In the genomic region with DNA sequence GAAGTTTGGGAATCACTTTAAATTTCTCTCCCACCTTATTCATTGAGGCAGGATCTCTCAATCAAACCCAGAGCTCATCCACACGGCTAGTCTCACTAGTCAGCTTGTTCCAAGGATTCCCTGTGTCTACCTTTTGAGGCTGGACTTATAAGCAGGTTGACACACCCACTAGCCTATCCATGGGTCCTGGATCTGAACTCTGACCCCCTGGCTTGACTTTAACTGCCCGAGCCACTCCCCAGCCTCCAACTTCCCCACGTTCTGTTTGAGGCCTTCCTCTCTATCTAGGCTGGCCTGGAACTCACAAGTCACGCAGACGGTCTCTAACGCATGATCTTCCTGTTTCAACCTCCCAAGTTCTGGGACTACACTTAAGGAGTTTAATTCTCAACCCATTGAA, we compare ENCODE assay signal across 27 mouse cellular contexts. TPM values are rescaled to one million over a fixed set of nuclear protein-coding genes. Genes with fewer than 3 reads are reported as not detected.
DNase-seq lines count a peak whose midpoint lies in the region; ATAC-seq and TF ChIP-seq lines count a peak whose summit lies in the region.
"Had no signal": no experiment of that assay in that cellular context is flagged by ENCODE, and none has a peak within 500 bp of the region (broad histone marks: within the 10 kb centered on the region; RNA-seq: fewer than 3 reads in every experiment).

No protein-coding gene starts in this region.

- H3K79me2 ChIP-seq in CH12.LX (replicated peaks; ENCODE audit: control insufficient read depth, extremely low read depth, insufficient read depth, poor library complexity, severe bottlenecking): peaks cover 41% of the 10 kb centered on the region

- peak; percentile 75 for DNase-seq in midbrain, embryonic 11.5 days (ENCODE audit: low spot score, missing footprints)
- DNase-seq in midbrain, embryonic 10.5 days (ENCODE audit: low spot score): no peak
- DNase-seq in CH12.LX (ENCODE audit: extremely low read depth): no peak
- peak; percentile 13 for DNase-seq in large intestine, adult 2 months (ENCODE audit: low read depth, low spot score)
- no peak for DNase-seq in testis, postnatal 10 days (ENCODE audit: low spot score)
- no peak for DNase-seq in gastrocnemius, adult 8-10 months (ENCODE audit: low spot score in 2 of 2)
- DNase-seq: adrenal gland, adult 2 months; adrenal gland, postnatal 10 days; adrenal gland, postnatal 25 days; B cell, adult 2 months; cerebellum, adult 11 months; cerebellum, adult 18-20 months; cerebellum, adult 8-10 months; cerebellum, adult 9-11 months; cerebellum, postnatal 14 days; cerebellum, postnatal 36 days; embryo, embryonic 11 days had no signal

- WGBS in intestine, embryonic 15.5 days: 62% methylated on average over 6 of the region's 6 CpGs
- WGBS in intestine, postnatal 0 days: 48% methylated on average over 6 of the region's 6 CpGs
- WGBS in midbrain, embryonic 11.5 days: 81% methylated on average over 6 of the region's 6 CpGs
- WGBS in midbrain, embryonic 10.5 days: 83% methylated on average over 6 of the region's 6 CpGs
- 39% methylated on average over 6 of the region's 6 CpGs for WGBS in large intestine, adult 2 months

- no peak overlapping the region for H3K9ac ChIP-seq in intestine, embryonic 15.5 days
- H3K9ac ChIP-seq in intestine, postnatal 0 days (ENCODE audit: low read depth, low read length): no peak overlapping the region
- H3K9ac ChIP-seq in midbrain, embryonic 11.5 days (ENCODE audit: low read length): no peak overlapping the region
- H3K9ac ChIP-seq in CH12.LX (ENCODE audit: insufficient read depth, low read depth): no peak overlapping the region
- H3K9ac ChIP-seq: embryonic facial prominence, embryonic 13.5 days; embryonic facial prominence, embryonic 15.5 days; forebrain, embryonic 12.5 days had no signal

- no peaks in the 10 kb centered on the region for H3K36me3 ChIP-seq in intestine, embryonic 15.5 days
- no peaks in the 10 kb centered on the region for H3K36me3 ChIP-seq in intestine, postnatal 0 days (ENCODE audit: control insufficient read depth, insufficient read depth)
- no peaks in the 10 kb centered on the region for H3K36me3 ChIP-seq in midbrain, embryonic 11.5 days (ENCODE audit: control insufficient read depth, insufficient read depth, low read length)
- H3K36me3 ChIP-seq in midbrain, embryonic 10.5 days: no peaks in the 10 kb centered on the region
- peaks cover 38 to 71% of the 10 kb centered on the region in 2 experiments for H3K36me3 ChIP-seq in CH12.LX (replicated peaks in 1 of 2; ENCODE audit: control insufficient read depth in 1 of 2, insufficient read depth in 1 of 2, low read length in 1 of 2)
- H3K36me3 ChIP-seq: embryonic facial prominence, embryonic 13.5 days; embryonic facial prominence, embryonic 15.5 days; forebrain, embryonic 10.5 days; forebrain, embryonic 12.5 days had no signal

- no peaks in the 10 kb centered on the region for H3K27me3 ChIP-seq in intestine, embryonic 15.5 days (replicated peaks)
- no peaks in the 10 kb centered on the region for H3K27me3 ChIP-seq in intestine, postnatal 0 days (replicated peaks; ENCODE audit: control insufficient read depth, insufficient read depth, low read length)
- no peaks in the 10 kb centered on the region for H3K27me3 ChIP-seq in midbrain, embryonic 11.5 days (ENCODE audit: control insufficient read depth, insufficient read depth, low read length)
- no peaks in the 10 kb centered on the region for H3K27me3 ChIP-seq in midbrain, embryonic 10.5 days (ENCODE audit: low read depth, poor library complexity, severe bottlenecking)
- no peaks in the 10 kb centered on the region for H3K27me3 ChIP-seq in CH12.LX (replicated peaks)
- H3K27me3 ChIP-seq: embryonic facial prominence, embryonic 13.5 days; embryonic facial prominence, embryonic 15.5 days had no signal

- TF ChIP-seq CTCF in intestine, postnatal 0 days (IDR thresholded peaks at IDR 0.05; ENCODE audit: low read depth): no peak
- no peak for TF ChIP-seq CTCF in CH12.LX (conservative IDR thresholded peaks at IDR 0.05 in 1 of 2, IDR thresholded peaks at IDR 0.05 in 1 of 2; ENCODE audit: low read depth in 2 of 2, low read length in 2 of 2)

- H3K27ac ChIP-seq in intestine, embryonic 15.5 days: no peak overlapping the region
- H3K27ac ChIP-seq in intestine, postnatal 0 days (ENCODE audit: low read depth, low read length): no peak overlapping the region
- H3K27ac ChIP-seq in midbrain, embryonic 11.5 days (ENCODE audit: low read depth, low read length): no peak overlapping the region
- no peak overlapping the region for H3K27ac ChIP-seq in midbrain, embryonic 10.5 days (replicated peaks)
- H3K27ac ChIP-seq in CH12.LX (ENCODE audit: insufficient read depth, low read depth): peak overlapping the region; percentile 92
- H3K27ac ChIP-seq: embryonic facial prominence, embryonic 13.5 days; embryonic facial prominence, embryonic 15.5 days; forebrain, embryonic 10.5 days; forebrain, embryonic 12.5 days had no signal

- H3K4me3 ChIP-seq in intestine, embryonic 15.5 days (replicated peaks): no peak overlapping the region
- no peak overlapping the region for H3K4me3 ChIP-seq in intestine, postnatal 0 days (ENCODE audit: low read depth, low read length)
- H3K4me3 ChIP-seq in midbrain, embryonic 11.5 days (ENCODE audit: low read depth, low read length): no peak overlapping the region
- H3K4me3 ChIP-seq in midbrain, embryonic 10.5 days: no peak overlapping the region
- H3K4me3 ChIP-seq in CH12.LX (replicated peaks in 1 of 3; ENCODE audit: low read depth in 2 of 3, low read length in 2 of 3, poor library complexity in 1 of 3): no peak overlapping the region
- H3K4me3 ChIP-seq: embryonic facial prominence, embryonic 13.5 days; embryonic facial prominence, embryonic 15.5 days; erythroblast, embryonic 14.5 days; forebrain, embryonic 10.5 days; forebrain, embryonic 12.5 days had no signal

- dilution Hi-C loops in CH12.LX (cut with MboI; ENCODE audit: extremely low pct_ligation_motif_present, extremely low pct_unique_long_range_greater_than_20kb, low sequenced_read_pairs): no loop called here

- H3K4me2 ChIP-seq in intestine, embryonic 15.5 days (replicated peaks): no peak overlapping the region
- no peak overlapping the region for H3K4me2 ChIP-seq in intestine, postnatal 0 days (replicated peaks; ENCODE audit: low read depth)
- H3K4me2 ChIP-seq in midbrain, embryonic 11.5 days: no peak overlapping the region
- H3K4me2 ChIP-seq in CH12.LX (ENCODE audit: insufficient read depth, low read depth, poor library complexity, severe bottlenecking): no peak overlapping the region
- H3K4me2 ChIP-seq: embryonic facial prominence, embryonic 13.5 days; embryonic facial prominence, embryonic 15.5 days; forebrain, embryonic 12.5 days had no signal

- in situ Hi-C loops in CH12.LX (cut with MboI; ENCODE audit: low pct_ligation_motif_present, low pct_unique_long_range_greater_than_20kb, low sequenced_read_pairs): loop anchor here (5.0 kb wide), 1 partner anchor 46 kb away; no protein-coding TSS in a partner anchor

- no peaks in the 10 kb centered on the region; the same call in 1 of the 2 replicates for H3K4me1 ChIP-seq in intestine, embryonic 15.5 days (replicated peaks)
- no peaks in the 10 kb centered on the region for H3K4me1 ChIP-seq in intestine, postnatal 0 days (replicated peaks; ENCODE audit: control insufficient read depth, insufficient read depth, low read length)
- no peaks in the 10 kb centered on the region for H3K4me1 ChIP-seq in midbrain, embryonic 11.5 days (ENCODE audit: control insufficient read depth, insufficient read depth, low read length)
- H3K4me1 ChIP-seq in midbrain, embryonic 10.5 days: peaks cover 6% of the 10 kb centered on the region; the same call in 1 of the 2 replicates
- peaks cover 42 to 67% of the 10 kb centered on the region in 2 experiments for H3K4me1 ChIP-seq in CH12.LX (ENCODE audit: control insufficient read depth in 1 of 2, insufficient read depth in 2 of 2)
- H3K4me1 ChIP-seq: embryonic facial prominence, embryonic 13.5 days had no signal

- peak; percentile 56; the same call in 1 of the 2 replicates for ATAC-seq in intestine, embryonic 15.5 days
- no peak for ATAC-seq in intestine, postnatal 0 days
- ATAC-seq in midbrain, embryonic 11.5 days (ENCODE audit: low FRiP score): no peak
- ATAC-seq: CD4-positive, CD25-positive, alpha-beta regulatory T cell, adult 4 months; forebrain, embryonic 14.5 days had no signal

- TF ChIP-seq POLR2A in CH12.LX (IDR thresholded peaks at IDR 0.05; ENCODE audit: low read depth, low read length): no peak

- no peaks in the 10 kb centered on the region for H3K9me3 ChIP-seq in intestine, embryonic 15.5 days
- no peaks in the 10 kb centered on the region for H3K9me3 ChIP-seq in intestine, postnatal 0 days (ENCODE audit: control insufficient read depth)
- no peaks in the 10 kb centered on the region for H3K9me3 ChIP-seq in midbrain, embryonic 11.5 days (ENCODE audit: control insufficient read depth, low read length)
- H3K9me3 ChIP-seq in midbrain, embryonic 10.5 days (replicated peaks): peaks cover 5% of the 10 kb centered on the region; the same call in 1 of the 2 replicates
- H3K9me3 ChIP-seq in CH12.LX (replicated peaks; ENCODE audit: low read length): peaks cover 20% of the 10 kb centered on the region
- H3K9me3 ChIP-seq: embryonic facial prominence, embryonic 13.5 days; embryonic facial prominence, embryonic 15.5 days; forebrain, embryonic 10.5 days; forebrain, embryonic 12.5 days had no signal

- TF ChIP-seq EP300 in CH12.LX (IDR thresholded peaks at IDR 0.05; ENCODE audit: low read length): no peak

- TF ChIP-seq RAD21 in CH12.LX (IDR thresholded peaks at IDR 0.05; ENCODE audit: low read depth, low read length): no peak

TF ChIP-seq in CH12.LX, 34 proteins besides CTCF, POLR2A, EP300 and RAD21 (continues in another document):
- TF ChIP-seq ZKSCAN1 (IDR thresholded peaks at IDR 0.05; ENCODE audit: borderline replicate concordance, low read depth, low read length) (no peak), MAFK (IDR thresholded peaks at IDR 0.05; ENCODE audit: insufficient replicate concordance, low read length) (no peak), TCF12 (IDR thresholded peaks at IDR 0.05; ENCODE audit: low read depth, low read length) (no peak), TBP (conservative IDR thresholded peaks at IDR 0.05; ENCODE audit: low read depth, low read length) (no peak), BHLHE40 (IDR thresholded peaks at IDR 0.05; ENCODE audit: low read depth, low read length) (no peak), JUN (IDR thresholded peaks at IDR 0.05; ENCODE audit: insufficient read depth, low read depth, low read length) (no peak)

RNA-seq across cellular contexts. Expression of a gene that starts 54.3 kb away (rescaled TPM):
- polyA plus RNA-seq in intestine, embryonic 15.5 days (2015; fragmentation: Nextera tagmentation; extraction: Ambion mirVana): 0.65 and 0.77 TPM in 2 replicates
- 0.43 and 0.55 TPM in 2 replicates for polyA plus RNA-seq in intestine, postnatal 0 days (2015; fragmentation: Nextera tagmentation; extraction: Ambion mirVana)
- polyA plus RNA-seq in midbrain, embryonic 11.5 days (2014; fragmentation: Nextera tagmentation; extraction: Ambion mirVana): 0.22 TPM in 1 of 2 replicates, not detected in the other
- polyA plus RNA-seq in midbrain, embryonic 10.5 days (2016; fragmentation: Nextera tagmentation; extraction: Ambion mirVana): 0.07 and 0.10 TPM in 2 replicates
- total RNA-seq in CH12.LX (2012; rRNA removed) (25.0 and 31.9 TPM in 2 replicates), CH12.LX (2014; rRNA removed) (12.0 and 16.1 TPM in 2 replicates)
- polyA plus RNA-seq in CH12.LX (2012; ENCODE audit: insufficient read length, low read depth): 81.6 and 84.6 TPM in 2 replicates
- polyA plus RNA-seq in large intestine, adult 2 months (2012; rRNA removed): 14.8 and 15.9 TPM in 2 replicates
- total RNA-seq in gastrocnemius, adult 8-10 months (2022): 1 to 10 TPM in 1 of 4 experiments, under 1 TPM in 3; 0.19 to 1.3 (median 0.64) TPM
- total RNA-seq: MEL had no signal
- polyA plus RNA-seq: forebrain, embryonic 10.5 days; forebrain, embryonic 14.5 days had no signal

Comparison
In these comparisons a context has a peak if more than half of its experiments do, and no peak if none do; other contexts are left out.
1. DNase-seq: peak in midbrain, embryonic 11.5 days (single experiment) and large intestine, adult 2 months (single experiment); none in midbrain, embryonic 10.5 days (single experiment), CH12.LX (single experiment), testis, postnatal 10 days (single experiment) and gastrocnemius, adult 8-10 months (0 of 2).